Mouse (Mus musculus) megakaryocyte, adult 5-6 weeks (primary cell): Measurements from ENCODE around the gene Bpifc. TPM values are rescaled to one million over a fixed set of nuclear protein-coding genes. Genes with fewer than 3 reads are reported as not detected.

Source experiments
- ATAC-seq: 2 replicates; pipeline ENCODE4 v1.8.0; 2016; ENCODE audit warnings: mild to moderate bottlenecking, inconsistent platforms; ENCODE audit not compliant: poor library complexity, severe bottlenecking
- total RNA-seq, 2 experiments: library from RNA; stranded (forward) in 1 of 2; stranded (reverse) in 1 of 2; fragments of 153-499, 151-499 nt in 1 of 2; fragments of 221-1000, 200-1000 nt in 1 of 2; gene quantifications; 2 replicates each; pipeline versions ENCODE4 v1.2.3 to v1.2.4; 2015 to 2017

The Bpifc gene
- total RNA-seq, 2 experiments from 2014 or later = 0.07 to 0.13 TPM

DNA sequence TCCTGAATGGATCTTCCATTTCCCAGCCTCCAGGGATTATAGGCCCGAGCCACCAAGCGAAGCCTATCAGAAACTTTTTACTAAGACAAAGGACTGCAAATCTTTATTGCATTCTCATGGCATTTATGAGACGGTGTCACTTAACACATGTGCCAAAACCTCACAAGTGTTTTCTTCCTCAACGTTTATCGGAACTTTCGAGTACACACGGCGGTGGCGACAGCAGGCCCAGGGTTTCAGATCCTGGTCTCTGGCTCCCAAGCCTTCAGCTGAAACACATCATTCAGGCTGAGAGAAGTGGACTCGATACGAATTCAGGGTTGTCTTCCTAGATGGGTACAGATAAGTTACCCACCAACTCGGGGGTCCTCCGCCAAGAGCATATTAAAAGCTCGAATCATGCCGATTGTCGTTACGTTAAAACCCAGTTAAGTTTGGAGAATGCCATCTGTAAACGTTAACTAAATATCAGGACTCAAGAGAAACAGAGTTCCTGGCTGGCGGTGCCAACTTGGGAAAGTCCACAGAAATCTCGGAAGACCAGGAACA lies 54.8 kb downstream of the Bpifc start:
- 0 out of 2 replicates have a peak, but pooled peaks have one; percentile 14 for ATAC-seq

DNA sequence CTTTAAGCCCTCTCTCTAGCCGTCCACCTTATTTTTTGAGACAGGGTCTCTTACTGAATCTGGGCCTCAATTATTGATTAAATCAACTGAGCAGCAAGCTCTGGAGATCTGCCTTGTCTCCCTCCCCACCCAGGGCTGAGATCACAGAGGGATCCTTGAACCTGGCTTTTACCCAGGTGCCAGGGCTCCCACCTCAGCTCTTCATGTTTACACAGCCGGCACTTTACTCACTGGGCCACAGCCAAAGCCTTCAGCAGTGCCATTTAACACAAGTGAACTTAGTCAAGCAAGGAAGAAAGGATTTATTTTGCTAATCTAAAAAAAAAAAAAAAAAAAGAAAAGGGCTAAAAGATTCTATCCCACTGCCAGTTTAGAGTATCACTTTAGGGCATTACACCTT lies 57.3 kb downstream of the Bpifc start:
- ATAC-seq = no peak

DNA sequence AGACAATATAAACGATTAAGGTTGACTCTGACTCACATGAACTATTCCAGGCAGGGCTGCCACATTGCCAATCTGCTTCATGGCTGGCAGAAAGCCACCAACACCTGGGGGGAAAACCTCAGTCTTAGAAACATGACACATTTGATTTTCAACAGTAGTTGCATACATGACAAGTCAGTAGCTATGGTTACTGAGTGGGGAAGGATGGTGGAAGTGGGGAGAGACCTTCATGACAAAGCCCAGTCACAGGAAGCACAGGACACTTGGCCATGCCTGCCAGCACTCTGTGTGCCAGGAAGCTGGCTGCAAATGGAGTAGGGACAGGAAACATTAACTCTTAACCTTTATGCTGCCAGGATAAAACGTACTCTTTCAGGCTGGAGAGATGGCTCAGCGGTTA lies 58.3 kb downstream of the Bpifc start:
- no peak for ATAC-seq

DNA sequence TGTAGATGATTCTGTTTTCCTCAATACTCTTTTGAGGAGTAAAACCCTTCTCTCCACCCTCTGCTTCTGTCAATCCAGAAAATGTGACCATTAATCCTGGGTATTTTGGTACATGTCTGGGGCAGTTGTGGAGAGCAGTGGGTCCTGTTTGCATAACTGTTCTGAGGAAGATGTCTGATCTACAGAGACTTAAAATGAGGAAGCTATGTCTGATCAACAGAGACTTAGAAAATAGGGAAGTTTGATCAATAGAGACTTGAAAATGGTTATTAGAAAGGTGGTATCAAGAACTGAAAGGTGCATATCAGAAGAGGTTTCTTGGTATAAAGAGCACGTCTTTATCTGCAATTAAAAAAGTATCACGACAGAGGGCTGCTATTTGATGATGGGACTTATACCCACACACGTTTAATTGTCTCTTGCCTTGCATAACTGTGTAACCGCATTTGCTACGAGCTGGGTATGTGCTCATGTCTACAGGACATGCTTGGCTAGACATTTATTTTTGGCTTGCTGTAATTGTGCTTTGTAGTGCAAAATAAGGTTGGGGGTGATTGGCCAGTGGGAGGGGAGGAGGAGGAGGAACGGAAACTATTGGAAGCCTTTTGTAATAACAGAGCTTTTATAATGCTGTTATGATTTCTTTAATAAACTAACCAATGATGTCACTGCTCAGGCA lies 59.8 kb downstream of the Bpifc start:
- ATAC-seq = peak; percentile 85

DNA sequence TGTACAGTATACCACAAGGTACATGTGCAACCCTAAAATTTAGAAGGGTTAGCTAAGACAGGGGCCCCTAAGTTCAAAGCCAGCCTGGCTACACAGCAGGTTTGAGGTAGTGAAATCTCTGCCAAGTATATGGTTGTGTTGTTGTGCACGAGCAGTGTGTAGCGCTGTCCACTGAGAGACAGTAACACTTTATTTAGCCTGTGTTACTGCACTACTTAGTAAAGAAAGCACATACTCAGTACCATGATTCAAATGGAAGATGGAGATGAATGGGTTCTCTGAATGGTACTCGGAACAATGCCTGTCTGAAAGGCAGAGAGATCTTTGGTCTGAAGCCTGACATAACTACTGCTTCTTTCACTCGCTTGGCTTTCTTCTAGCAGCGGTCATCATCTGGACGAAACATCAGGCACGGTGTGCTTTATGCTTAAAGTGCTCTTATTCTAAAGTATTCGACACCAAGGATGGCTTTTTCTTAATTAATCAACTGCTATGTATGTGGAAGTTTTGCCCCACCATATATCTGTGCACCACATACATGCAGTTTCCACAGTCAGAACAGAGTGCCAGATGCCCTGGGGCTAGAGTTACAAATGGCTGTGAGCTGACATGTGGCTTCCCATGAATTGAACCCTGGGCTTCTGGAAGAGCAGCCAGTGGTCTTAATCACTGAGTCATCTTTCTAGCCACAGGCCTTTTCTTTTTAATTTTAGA lies 63.1 kb downstream of the Bpifc start:
- ATAC-seq = no peak

DNA sequence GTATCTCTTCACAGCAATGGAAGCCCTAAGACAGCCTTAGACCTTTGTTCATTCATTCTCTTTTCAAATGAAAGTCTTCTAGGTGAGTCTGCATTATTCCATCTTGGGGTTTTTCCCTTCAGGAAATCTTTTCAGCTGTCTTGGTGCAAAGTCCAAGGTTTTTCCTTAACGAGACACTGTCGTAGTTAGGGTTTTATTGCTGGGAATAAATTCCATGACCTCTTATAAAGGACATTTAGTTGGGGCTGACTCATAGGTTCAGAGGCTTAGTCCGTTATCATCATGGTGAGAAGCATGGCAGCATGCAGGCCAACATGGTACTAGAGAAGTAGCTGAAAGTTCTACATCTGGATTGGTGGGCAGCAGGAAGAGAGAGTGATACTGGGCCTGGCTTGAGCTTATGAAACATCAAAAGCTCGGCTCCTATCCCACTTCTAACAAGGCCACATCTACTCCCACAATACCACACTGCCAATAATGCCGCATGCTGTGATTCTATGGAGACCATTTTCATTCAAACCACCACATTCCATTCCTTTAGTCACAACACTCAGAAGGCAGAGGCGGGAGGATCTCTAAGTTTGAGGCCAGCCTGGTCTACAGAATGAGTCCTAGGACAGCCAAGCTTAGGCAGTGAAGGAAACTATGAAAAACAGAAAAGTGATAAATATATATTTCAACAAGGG lies 75.3 kb downstream of the Bpifc start:
- ATAC-seq = no peak

DNA sequence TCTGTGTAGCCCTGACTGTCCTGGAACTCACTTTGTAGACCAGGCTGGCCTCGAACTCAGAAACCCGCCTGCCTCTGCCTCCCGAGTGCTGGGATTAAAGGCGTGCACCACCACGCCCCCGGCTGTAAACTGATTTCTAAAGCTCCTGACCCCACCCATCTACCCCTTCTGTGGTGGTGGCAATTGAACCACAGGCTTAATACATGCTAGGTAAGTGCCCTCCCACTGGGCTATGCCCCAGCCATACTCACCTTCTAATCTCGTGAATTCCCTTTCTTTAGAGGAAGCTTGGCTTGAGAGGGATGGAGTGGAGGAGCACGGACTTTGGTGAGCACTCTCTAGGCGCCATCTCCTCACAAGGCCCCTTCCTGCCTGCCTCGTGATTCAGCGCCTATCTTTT lies 81.7 kb downstream of the Bpifc start:
- no peak for ATAC-seq

DNA sequence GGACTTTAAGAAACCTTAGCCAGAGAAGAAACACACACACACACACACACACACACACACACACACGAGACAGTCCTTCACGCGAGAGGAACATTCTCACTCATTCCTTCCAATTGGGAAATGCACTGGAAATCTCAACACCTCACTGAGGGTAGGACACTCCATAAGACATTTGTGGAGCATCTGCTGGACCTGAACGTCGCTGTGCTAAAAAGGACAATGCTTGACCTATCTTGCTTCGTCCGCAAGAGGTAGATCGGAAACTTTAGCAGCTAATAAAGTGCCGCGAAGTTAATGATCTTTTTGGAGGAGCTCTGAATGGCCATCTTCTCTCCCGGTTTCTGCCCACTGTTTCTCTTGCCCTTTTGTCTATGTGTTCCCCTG lies 82.5 kb downstream of the Bpifc start:
- ATAC-seq = no peak

DNA sequence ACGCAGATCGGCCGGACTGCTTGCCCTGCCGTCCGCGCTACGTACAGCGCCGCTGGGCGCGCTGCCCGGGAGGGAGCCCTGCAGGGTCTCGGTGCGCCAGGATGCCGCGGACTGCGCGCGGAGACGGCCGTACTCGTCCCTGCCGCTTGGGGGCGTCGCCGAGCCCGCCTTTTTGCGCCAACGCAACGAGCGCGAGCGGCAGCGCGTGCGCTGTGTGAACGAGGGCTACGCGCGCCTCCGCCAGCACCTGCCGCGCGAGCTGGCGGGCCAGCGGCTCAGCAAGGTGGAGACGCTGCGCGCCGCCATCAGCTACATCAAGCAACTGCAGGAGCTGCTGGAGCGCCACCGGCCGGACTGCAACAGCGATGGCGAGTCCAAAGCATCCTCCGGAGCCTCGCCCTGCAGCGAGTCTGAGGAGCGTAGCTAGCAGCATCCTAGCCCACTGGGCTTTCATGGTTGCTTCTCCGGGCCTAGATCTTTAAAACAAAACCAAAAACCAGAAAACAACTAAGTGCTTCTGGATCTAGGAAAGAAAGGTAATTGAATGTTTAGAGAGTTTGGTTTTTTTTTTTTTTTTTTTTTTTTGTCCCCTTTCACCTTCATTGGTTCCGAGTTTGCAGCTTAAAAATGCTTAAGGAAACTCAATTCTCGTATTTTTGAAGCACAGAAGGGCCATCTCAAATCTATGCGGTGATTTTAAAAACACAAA lies 83.0 kb downstream of the Bpifc start:
- peak; percentile 84 for ATAC-seq

DNA sequence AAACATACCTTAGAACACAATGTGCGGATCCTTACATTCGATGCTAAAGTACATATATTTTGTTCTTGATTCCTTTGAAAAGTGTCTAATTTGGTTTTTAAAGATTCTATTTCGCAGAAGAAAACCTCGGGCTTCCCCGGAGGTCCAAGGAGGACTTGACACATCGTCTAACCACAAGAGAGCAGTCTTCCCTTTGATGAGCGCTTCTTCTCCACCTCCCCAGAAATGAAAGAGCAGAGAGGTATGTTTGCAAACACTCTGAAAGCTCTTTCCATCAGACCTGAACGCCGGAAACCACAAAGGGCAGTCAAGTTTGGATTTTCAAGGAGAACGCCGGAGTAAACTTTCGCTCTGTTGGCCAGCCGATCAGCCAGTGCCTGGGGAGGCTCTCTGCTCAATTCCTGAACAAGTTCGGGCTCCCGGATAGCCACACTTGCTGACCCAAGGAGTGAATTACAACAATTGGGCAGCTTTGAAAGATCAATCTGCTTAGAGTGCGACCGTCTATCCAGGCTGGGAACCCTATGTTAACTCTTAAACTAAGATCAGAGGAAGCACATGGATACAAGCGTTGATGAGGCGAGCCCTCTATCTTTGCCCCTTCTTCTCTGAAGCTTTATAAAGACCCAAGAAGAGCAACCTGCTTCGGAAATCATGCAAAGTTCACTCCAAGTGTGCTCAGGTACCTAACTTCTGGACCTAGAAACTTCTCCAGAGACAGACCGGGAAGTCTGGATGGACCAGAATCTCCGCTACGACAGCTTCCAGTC lies 83.8 kb downstream of the Bpifc start, which contains the start of gene Ascl4:
Ascl4 (plus strand) TSS at position 6 of the 770 bp plus-strand sequence.
- ATAC-seq = 0 out of 2 replicates have a peak, but pooled peaks have one; percentile 25

DNA sequence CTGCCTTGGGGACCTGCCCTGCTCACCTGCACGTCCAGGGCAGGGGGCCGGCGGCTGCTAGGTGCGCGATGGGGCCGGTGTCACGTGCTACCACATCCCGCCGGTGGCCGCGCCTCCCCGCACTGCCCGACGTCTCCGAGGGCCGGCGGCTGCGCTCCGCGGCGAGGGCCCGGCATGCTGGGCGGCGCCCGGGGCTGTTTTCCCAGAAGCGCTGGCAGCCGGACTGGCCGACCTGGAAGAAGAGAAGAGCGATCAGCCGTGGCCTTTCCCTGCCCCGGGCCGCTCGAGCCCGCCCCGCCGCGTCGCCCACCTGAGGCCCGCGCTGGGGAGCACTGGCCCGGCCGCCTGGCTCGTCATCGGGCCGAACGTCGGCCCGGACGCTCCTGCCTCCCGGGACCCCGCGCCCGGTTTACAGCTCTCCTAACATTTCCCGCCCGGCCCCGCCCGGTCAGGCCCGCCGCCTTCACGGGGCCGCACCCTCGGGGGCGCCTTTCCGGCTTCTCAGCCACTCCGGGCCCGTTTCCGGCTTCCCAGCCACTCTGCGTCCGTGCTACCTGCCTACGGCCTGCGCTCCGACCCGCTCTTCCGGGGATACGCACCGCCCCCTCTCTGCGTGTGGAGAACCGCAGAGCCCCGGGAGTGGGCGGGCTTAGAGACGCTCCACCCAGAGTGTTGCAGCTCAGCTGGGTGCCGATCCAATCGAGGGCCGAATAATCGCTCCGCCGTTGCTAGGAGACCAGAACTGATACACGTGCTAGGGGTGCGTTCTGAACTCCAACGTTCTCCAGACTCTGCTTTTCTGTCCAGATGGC lies 95.0 kb downstream of the Bpifc start, which contains the start of gene Prdm4:
Prdm4 (minus strand) TSS at position 645 of the 812 bp plus-strand sequence.
- ATAC-seq = peak; percentile 99

Other genes starting within 250 kb of the Bpifc start
- gene Pwp1, start 182.4 kb downstream of the Bpifc start, total RNA-seq (2015) = 27.6 and 30.9 TPM in 2 replicates
- gene Pwp1, start 182.4 kb downstream of the Bpifc start, total RNA-seq (2017) = 27.5 and 32.2 TPM in 2 replicates
- gene Prdm4, start 94.8 kb downstream of the Bpifc start, total RNA-seq (2015) = 19.7 and 19.8 TPM in 2 replicates
- 22.5 and 24.2 TPM in 2 replicates for gene Prdm4, start 94.8 kb downstream of the Bpifc start, total RNA-seq (2017)
- not detected in 2 replicates for gene Ascl4, start 84.2 kb downstream of the Bpifc start, total RNA-seq (2015)
- not detected in 2 replicates for gene Ascl4, start 84.2 kb downstream of the Bpifc start, total RNA-seq (2017)
- gene Rtcb, start 54.1 kb downstream of the Bpifc start, total RNA-seq (2015) = 34.3 and 38.8 TPM in 2 replicates
- gene Rtcb, start 54.1 kb downstream of the Bpifc start, total RNA-seq (2017) = 79.5 and 91.3 TPM in 2 replicates
- gene Fbxo7, start 10.1 kb upstream of the Bpifc start, total RNA-seq (2015) = 17.5 and 18.8 TPM in 2 replicates
- gene Fbxo7, start 10.1 kb upstream of the Bpifc start, total RNA-seq (2017) = 11.1 and 12.0 TPM in 2 replicates